Mouse (Mus musculus) cerebellum, adult 2 months (tissue): ENCODE results near the gene Prtg.

ENCODE experiments used
- CTCF ChIP-seq: fragments of 200-500 bp; IDR thresholded peaks from 2 replicates; pipeline ENCODE4 v1.5.1; 2011; ENCODE audit warnings: low read depth, mild to moderate bottlenecking, control low read depth, low read length, moderate library complexity, borderline replicate concordance; ENCODE audit not compliant: insufficient read depth
- POLR2A ChIP-seq: fragments of 200-500 bp; IDR thresholded peaks from 2 replicates; pipeline ENCODE4 v1.6.1; 2011; ENCODE audit warnings: low read length, control low read depth, borderline replicate concordance; ENCODE audit not compliant: insufficient read depth

DNA sequence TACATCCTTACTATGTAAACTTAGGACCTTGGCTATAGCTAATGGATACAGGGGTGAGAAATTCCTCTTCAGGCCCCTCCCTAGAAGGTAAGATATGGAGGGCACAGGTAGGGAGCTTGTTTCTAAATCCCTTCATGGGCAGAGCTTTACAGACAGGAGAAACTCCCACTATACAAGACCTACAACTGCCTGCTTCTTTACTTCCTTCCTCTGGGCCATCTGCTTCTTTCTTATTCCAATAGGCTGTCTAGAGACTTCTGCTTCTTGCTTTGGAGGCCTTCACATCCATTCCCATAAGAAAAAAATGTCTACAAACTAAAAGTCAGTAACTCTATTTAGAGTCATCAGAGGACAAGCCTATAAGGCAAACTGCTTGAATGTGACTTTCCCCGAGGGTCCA lies 18.9 kb upstream of the Prtg start:
- no peak for TF ChIP-seq POLR2A
- TF ChIP-seq CTCF, result no peak
